Mouse (Mus musculus) right cerebral cortex, postnatal 25 days (tissue): Measurements from ENCODE around the gene Zfand3.

ENCODE experiments used
- DNase-seq: peaks from one replicate; pipeline ENCODE4 v3.0.0; 2022

Zfand3 gene

GRCm38 (mm10) chr17:30196401-30197279, 192.1 kb downstream of the Zfand3 start:
- peak; percentile 52 for DNase-seq

DNA sequence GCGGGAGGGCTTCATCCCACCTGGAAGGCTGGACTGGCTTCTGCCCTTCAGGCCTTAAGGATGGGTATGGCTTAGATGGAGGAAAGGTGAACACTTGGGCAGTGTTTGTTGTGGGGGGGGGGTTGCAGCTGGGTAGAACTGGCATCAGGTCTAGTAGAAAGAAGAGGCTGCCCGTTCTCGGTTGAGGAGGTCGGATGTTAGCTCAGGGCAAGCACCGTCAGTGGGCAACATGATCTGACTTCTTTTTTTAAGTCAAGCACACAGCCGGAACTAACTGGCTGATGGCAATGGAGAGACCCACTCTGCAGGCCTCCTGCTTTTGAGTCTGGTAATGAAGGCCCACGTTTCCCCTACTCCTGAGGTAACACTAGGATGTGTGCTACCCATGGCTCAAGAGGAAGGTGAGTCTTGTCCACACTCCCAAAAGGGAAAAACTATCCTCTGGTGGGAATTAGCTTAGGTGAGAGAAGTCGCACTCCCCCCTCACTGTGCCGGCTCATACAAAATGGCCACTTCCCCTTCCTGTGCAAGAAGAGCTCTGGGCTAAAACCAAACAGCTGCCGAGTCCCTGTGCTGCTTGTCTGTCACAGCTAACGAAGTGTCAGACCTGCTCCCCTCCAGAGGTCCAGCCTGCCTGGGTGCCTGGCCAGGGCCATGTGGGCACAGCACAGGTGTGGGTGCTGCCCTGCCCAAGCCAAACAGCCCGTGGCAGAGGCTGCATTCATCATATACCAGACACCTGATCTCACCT, 192.9 kb downstream of the Zfand3 start:
- DNase-seq: peak; percentile 5

DNA sequence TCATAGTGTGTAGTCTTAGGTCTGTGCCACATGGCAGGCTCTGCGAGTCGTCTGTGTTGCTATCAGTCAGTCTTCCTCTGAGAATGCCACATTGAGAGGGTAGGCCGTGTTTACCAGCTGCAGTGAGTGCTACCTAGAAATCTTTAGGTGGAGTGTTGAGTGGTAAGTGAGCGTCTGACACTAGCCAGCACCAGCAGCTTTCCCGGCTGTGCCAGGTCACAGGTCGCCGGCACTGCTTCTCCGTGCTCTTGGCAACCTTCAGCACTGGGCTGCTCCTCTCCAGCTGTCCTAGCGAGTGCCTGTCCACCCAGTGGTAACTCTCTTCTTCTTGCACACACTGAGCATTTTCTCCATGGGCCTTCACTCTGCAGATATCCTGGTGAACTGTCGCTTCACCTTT, 193.9 kb downstream of the Zfand3 start:
- DNase-seq: no peak

DNA sequence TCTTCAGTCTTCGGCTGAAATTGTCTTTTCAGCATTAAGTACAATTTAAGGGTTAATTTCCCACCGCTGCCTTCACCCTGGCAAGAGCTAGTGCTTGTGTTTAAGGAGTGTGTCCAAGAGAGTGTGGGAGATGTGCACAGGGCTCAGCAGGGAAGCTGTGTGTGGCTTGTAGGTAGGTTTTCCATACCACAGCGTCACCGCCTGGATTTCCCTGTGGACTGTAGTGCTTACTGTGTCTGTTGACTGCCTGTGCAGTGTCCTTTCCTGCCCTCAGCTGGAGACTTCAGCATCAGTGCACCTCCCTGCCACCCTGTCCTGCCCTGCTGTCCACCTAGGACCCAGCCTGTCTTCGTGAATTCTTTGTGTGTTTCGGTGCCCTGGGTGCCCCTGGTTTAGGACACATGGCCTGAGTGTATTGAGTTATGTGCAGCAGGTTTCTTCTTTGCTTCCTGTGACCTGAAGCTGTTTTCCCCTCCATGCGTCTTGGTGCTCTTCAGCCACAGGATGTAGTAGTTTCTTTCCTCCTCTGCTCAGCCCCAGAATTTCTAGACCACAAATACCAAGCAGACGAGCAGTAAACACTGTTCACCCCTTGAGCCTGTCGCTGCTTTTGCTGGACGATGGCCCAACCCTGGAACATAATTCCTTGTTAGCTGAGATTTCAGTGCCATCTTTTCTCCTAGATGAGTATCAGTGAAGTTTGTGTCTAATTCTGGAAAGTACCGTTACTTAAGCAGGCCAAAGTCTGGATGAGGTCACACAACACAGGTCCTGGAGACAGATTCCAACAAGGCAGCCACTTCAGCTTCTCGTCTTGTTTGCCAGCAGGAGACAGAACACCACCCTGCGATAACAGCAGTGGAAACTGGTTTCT, 195.1 kb downstream of the Zfand3 start:
- no peak for DNase-seq

DNA sequence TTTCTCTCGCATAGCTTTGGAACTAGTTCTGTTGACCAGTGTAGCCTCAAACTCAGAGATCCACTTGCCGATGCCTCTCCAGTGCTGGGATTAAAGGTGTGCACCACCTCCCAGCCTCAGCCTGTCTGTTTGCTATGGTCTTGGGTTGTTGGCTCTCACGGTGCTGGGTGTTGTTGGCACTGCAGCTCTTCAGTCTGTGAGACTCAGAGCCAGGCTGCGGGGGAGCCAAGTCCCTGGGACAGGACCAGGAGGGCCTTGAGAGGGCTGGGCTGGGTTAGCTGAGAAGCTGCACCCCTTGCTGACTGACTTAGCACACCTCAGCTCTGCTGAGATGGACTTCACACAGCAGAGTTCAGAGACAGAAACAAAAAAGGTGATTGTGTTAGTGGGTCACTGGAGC, 195.8 kb downstream of the Zfand3 start:
- DNase-seq: no peak

DNA sequence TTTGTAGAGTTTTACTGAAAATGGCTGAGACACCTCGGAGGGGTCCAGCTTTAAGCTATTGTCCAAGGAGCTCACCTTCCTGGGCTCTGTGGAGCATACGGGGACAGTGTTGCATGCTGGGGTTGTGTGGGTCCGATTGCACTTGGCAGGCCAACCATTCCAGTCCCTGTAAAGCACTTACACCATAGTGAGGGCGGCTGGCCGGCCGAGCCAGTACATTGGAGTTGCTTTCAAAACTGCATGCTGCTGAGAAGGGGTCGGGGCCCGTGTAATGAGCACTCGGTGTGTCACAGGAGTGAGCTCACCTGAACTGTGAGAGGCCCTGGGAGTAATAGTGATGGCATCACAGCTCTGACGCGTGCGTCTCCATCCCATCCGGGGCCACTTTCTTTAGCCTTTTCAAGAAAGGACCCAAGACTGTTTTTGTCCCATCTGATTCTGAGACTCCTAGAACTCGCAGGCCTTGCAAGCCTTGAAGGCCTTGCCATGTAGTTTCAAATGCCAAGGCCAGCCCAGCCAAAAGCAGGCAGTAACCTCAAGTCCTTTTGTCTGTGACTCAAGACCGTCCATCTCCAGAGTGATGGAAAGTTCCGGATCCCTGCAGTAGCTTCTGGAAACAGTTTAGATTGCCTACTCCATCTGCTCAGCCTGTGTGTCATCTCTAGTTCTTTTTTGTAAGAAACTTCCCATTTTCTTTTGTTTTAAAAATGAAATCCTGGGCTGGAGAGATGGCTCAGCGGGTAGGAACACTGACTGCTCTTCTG, 200.7 kb downstream of the Zfand3 start:
- DNase-seq: peak; percentile 12

- DNase-seq: no peak
These were observed 205.7 kb downstream of the Zfand3 start for GRCm38 (mm10) chr17:30210262-30210661.

DNA sequence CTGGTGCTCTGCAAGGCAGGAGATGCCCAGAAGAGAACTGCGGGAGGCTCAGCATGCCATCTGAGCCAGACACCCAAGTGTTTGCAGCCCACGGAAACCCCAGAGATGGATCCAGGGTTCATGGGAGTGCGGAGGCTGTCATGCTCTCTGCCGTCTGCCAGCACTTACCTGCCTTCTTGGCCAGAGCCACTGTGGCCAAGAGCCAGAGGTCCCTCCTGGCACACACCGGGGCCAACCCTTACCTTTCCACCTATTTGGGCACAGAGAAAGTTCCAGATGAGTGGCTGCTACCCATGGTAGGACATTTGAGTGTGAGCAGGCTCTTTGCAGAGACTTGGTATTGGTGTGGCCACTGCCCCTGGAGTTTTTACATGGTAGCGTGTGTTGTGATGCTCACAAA, 206.4 kb downstream of the Zfand3 start:
- peak; percentile 8 for DNase-seq

DNA sequence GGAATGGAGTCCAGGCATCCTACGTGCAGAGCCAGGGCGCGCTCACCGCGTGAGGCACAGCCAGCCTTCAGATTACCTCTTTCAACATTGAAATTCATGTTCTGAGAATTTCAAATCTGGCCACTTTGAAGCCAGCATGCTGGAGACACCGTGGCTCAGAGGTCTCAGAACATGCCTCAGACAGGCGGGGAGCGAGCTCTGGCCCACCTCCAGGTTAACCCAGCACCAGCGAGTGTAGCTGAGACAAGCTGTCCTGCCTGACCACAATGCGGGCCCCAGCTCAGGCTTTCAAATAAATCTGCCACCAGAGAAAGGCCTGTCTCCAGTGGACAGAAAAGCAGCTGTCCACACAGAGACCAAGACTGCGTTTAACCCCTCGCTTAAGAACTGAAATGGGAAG, 208.1 kb downstream of the Zfand3 start:
- DNase-seq: peak; percentile 5

GRCm38 (mm10) chr17:30213371-30213770, 208.8 kb downstream of the Zfand3 start:
- no peak for DNase-seq

GRCm38 (mm10) chr17:30214393-30214792, 209.9 kb downstream of the Zfand3 start:
- DNase-seq: peak; percentile 67

DNA sequence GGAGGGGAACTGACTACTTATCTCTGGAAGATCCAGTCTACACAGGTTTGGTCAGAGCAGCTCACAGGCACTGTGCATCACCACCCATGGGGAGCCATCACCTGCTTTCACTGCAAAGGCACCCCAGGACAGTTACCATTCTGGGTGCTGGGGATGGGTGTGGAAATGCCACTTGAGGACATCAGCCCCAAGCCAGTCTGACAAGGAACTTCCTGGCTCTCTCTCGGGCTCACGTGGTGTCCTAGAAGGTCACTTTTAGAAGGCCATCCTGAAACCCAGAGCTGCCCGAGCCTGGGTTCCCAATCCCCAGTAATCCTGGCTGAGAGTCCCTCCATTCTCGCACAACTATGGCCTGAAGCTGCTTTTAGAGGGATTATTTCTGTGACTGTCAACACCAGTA, 211.2 kb downstream of the Zfand3 start:
- DNase-seq: no peak

DNA sequence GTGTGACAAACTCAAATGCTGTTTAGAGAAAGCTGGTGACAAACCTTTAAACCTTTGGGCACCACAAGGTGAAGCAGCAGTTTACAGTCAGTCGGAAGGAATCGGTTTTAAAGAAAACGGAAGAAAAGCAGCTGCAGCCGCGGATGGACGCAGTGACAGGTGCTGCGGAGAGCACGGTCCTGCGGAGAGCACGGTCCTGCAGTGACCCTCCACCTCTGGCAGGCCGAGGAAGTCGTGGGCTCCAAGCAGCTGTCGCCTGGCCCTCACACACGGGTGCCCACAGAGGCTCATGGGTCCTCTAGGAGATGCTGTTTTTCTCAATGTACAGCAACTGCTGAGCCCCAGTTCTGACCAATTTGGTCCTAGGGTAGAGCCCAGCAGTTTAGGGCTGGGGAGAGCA, 217.1 kb downstream of the Zfand3 start:
- no peak for DNase-seq

DNA sequence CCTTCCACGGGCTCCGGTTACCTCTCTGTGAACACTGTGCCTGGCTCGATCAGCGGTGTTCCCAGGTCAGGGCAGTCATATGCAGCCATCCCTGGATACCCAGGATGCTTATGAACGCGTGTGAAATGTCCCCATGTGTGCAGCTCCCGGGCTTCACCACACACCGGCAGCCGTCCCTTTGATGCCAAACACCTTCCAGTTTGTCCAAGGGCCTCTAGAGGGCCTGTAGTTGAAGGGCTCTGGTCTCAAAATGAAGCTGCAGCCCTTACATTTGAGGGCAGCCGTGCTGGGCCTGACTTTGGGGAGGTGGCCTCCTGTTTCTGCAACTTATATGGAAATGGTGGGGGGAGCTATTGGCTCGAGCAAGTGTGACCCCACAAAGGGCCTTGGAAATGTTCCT, 217.8 kb downstream of the Zfand3 start:
- no peak for DNase-seq

DNA sequence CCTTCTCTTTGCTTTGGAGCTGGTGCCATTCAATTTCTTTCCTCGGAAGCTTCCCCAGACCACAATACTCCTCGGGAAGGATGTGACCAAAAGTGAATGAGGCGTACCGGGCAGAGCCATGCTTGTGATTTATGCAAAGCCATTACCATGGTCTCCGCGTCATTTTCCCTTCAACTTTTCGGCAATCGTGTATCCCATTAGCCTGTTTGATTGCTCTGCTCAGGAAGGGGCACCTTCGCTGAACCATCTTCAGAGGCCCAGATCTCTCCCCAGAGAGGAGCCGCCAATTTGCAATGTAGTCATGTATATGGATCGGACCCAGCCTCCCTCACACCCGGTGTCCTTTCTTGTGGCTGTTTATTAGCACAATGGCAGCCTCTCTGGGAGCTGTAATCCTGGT, 218.3 kb downstream of the Zfand3 start:
- no peak for DNase-seq

GRCm38 (mm10) chr17:30225030-30225740, 220.7 kb downstream of the Zfand3 start:
- DNase-seq: no peak

GRCm38 (mm10) chr17:30228439-30229215, 224.1 kb downstream of the Zfand3 start:
- no peak for DNase-seq

DNA sequence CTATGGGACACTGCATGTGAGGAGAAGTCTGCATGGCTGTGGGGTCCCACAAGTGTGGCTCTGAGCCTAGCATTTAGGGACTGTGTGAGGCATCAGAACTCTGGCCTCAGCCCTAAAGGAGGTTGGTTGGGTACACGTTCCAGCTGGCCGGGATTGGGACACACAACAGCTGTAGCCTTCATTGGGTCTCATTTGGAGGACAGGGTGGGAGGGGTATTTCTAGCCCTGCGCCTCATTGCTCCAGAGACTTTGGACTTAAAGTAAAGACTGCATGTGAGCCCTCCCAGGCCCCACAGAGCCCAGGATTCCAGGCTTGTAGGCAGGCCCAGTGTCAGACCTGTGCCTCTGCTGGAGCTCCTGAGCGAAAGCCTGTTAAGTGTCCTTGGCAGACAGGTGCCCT, 225.9 kb downstream of the Zfand3 start:
- DNase-seq: no peak

- DNase-seq: no peak
These were observed 226.9 kb downstream of the Zfand3 start for GRCm38 (mm10) chr17:30231483-30231882.

DNA sequence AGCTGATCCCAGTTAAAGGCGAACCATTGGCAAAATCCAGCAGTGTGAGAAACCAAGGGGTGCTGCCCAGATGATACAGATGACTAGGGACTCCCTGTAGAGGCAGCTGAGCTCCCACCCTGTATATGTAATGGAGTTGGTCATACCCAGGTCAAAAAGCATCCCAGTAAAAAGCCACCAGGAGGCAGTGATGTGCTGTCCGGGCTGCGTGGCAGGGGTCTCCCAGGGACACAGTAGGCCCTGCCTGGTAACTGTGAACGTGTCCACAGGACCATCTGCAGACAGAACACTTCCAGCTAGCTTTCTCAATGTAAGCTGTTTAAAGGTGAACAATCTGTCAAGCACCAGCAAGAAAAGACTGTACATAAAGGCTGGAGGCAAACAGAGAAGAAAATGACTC, 228.2 kb downstream of the Zfand3 start:
- no peak for DNase-seq

GRCm38 (mm10) chr17:30235380-30235779, 230.8 kb downstream of the Zfand3 start:
- no peak for DNase-seq
